ENCODE assay signal across 27 mouse cellular contexts in the genomic region with DNA sequence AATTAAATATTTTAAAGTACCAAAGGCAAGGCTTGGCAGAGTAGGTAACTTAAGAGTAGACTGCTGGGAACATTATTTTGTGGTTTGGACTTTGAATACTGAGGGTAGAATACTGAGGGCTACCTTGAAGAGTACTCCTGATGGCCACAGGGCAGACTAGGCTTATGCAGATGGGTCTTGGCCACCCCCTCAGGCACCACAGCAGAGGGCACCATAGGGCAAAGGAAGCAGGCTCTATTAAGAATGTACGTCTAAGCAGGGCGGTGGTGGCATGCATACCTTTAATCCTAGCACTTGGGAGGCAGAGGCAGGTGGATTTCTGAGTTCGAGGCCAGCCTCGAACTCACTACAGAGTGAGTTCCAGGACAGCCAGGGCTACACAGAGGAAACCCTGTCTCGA.
DNase-seq lines count a peak whose midpoint lies in the region; ATAC-seq and TF ChIP-seq lines count a peak whose summit lies in the region.
"Had no signal": no experiment of that assay in that cellular context is flagged by ENCODE, and none has a peak within 500 bp of the region (broad histone marks: within the 10 kb centered on the region; RNA-seq: fewer than 3 reads in every experiment).

No protein-coding gene starts in this region.

- no peak overlapping the region for H3K4me2 ChIP-seq in lung, embryonic 14.5 days
- H3K4me2 ChIP-seq: limb, embryonic 13.5 days; midbrain, embryonic 15.5 days; neural tube, embryonic 15.5 days had no signal

- WGBS in kidney, adult 2 months, result 91% methylated on average over 5 of the region's 5 CpGs
- 84% methylated on average over 5 of the region's 5 CpGs for WGBS in lung, embryonic 14.5 days
- whole genome bisulfite sequencing in bone marrow, adult 2 months, result 85% methylated on average over 5 of the region's 5 CpGs

- no peaks in the 10 kb centered on the region for H3K9me3 ChIP-seq in lung, embryonic 14.5 days (ENCODE audit: low read depth, low read length)
- H3K9me3 ChIP-seq: forebrain, embryonic 10.5 days; G1E; heart, embryonic 10.5 days; hindbrain, embryonic 10.5 days; limb, embryonic 13.5 days; megakaryocyte, embryonic 14.5 days; midbrain, embryonic 15.5 days; neural tube, embryonic 15.5 days had no signal

- H3K4me3 ChIP-seq in kidney, adult 2 months (ENCODE audit: insufficient read depth, low read depth, low read length), result no peak overlapping the region
- no peak overlapping the region for H3K4me3 ChIP-seq in lung, embryonic 14.5 days (ENCODE audit: low read depth, low read length)
- H3K4me3 ChIP-seq in bone marrow, adult 2 months (replicated peaks; ENCODE audit: control insufficient read depth, low read depth, low read length), result no peak overlapping the region
- H3K4me3 ChIP-seq: forebrain, embryonic 10.5 days; heart, embryonic 10.5 days; hindbrain, embryonic 10.5 days; limb, embryonic 13.5 days; megakaryocyte, embryonic 14.5 days; midbrain, embryonic 15.5 days; neural tube, embryonic 15.5 days had no signal

- H3K36me3 ChIP-seq in kidney, adult 2 months (ENCODE audit: control insufficient read depth, insufficient read depth, low read length), result no peaks in the 10 kb centered on the region
- H3K36me3 ChIP-seq in lung, embryonic 14.5 days (ENCODE audit: insufficient read depth), result no peaks in the 10 kb centered on the region
- H3K36me3 ChIP-seq: forebrain, embryonic 10.5 days; heart, embryonic 10.5 days; hindbrain, embryonic 10.5 days; limb, embryonic 13.5 days; midbrain, embryonic 15.5 days; neural tube, embryonic 15.5 days had no signal

- peak; percentile 36 for DNase-seq in kidney, adult 2 months
- DNase-seq in kidney, postnatal 4 days, result no peak
- DNase-seq in lung, embryonic 14.5 days, result no peak
- no peak for DNase-seq in lung, postnatal 36 days
- no peak for DNase-seq in layer of hippocampus, postnatal 36 days
- DNase-seq: adrenal gland, postnatal 36 days; cerebellum, adult 11-12 months; cerebellum, postnatal 10 days; kidney, adult 11 months; lung, adult 18-20 months; right cerebral cortex, adult 18-20 months; right cerebral cortex, postnatal 4 days; thymus, postnatal 25 days had no signal

- TF ChIP-seq POLR2A in kidney, adult 2 months (IDR thresholded peaks at IDR 0.05; ENCODE audit: low read depth, low read length), result no peak
- TF ChIP-seq POLR2A in bone marrow, adult 2 months (IDR thresholded peaks at IDR 0.05; ENCODE audit: borderline replicate concordance, control insufficient read depth, low read depth, low read length), result no peak

- H3K27ac ChIP-seq in kidney, adult 2 months (ENCODE audit: insufficient read depth, low read depth, low read length), result no peak overlapping the region
- no peak overlapping the region for H3K27ac ChIP-seq in lung, embryonic 14.5 days (ENCODE audit: low read depth)
- no peak overlapping the region for H3K27ac ChIP-seq in bone marrow, adult 2 months (ENCODE audit: control insufficient read depth, insufficient read depth, low read depth, low read length, poor library complexity)
- H3K27ac ChIP-seq: forebrain, embryonic 10.5 days; heart, embryonic 10.5 days; hindbrain, embryonic 10.5 days; kidney, postnatal 0 days; limb, embryonic 13.5 days; midbrain, embryonic 15.5 days; neural tube, embryonic 15.5 days had no signal

- ATAC-seq in lung, embryonic 14.5 days (ENCODE audit: insufficient read depth), result no peak
- ATAC-seq in cerebellum, adult (ENCODE audit: insufficient number of reproducible peaks, low FRiP score, low TSS enrichment), result no peak
- ATAC-seq: hindbrain, embryonic 16.5 days; midbrain, embryonic 15.5 days; Patski had no signal

- H3K4me1 ChIP-seq in kidney, adult 2 months (ENCODE audit: control insufficient read depth, insufficient read depth, low read length), result 0 out of 2 replicates have a peak, but pooled peaks cover 2% of the 10 kb centered on the region
- H3K4me1 ChIP-seq in lung, embryonic 14.5 days (ENCODE audit: insufficient read depth), result no peaks in the 10 kb centered on the region; the same call in 1 of the 2 replicates
- peaks cover 4% of the 10 kb centered on the region; the same call in 1 of the 2 replicates for H3K4me1 ChIP-seq in bone marrow, adult 2 months (ENCODE audit: control insufficient read depth, insufficient read depth, low read length)

- TF ChIP-seq CTCF in kidney, adult 2 months (conservative IDR thresholded peaks at IDR 0.05; ENCODE audit: insufficient read depth, insufficient read length, low read depth, low read length), result peak; percentile 34; the same call in 1 of the 2 replicates
- TF ChIP-seq CTCF in lung, embryonic 14.5 days (IDR thresholded peaks at IDR 0.05; ENCODE audit: low read depth), result 0 out of 2 replicates have a peak, but pooled peaks have one; percentile 1
- peak; percentile 12; the same call in 1 of the 2 replicates for TF ChIP-seq CTCF in bone marrow, adult 2 months (IDR thresholded peaks at IDR 0.05; ENCODE audit: control insufficient read depth, insufficient read depth, low read length)

- no peak overlapping the region for H3K9ac ChIP-seq in lung, embryonic 14.5 days
- H3K9ac ChIP-seq: limb, embryonic 13.5 days; midbrain, embryonic 15.5 days; neural tube, embryonic 15.5 days had no signal

- no peaks in the 10 kb centered on the region for H3K27me3 ChIP-seq in kidney, adult 2 months (replicated peaks; ENCODE audit: control insufficient read depth, insufficient read depth, low read length)
- H3K27me3 ChIP-seq in lung, embryonic 14.5 days (ENCODE audit: insufficient read depth, low read length), result no peaks in the 10 kb centered on the region
- H3K27me3 ChIP-seq: CH12.LX; limb, embryonic 13.5 days; megakaryocyte, embryonic 14.5 days; midbrain, embryonic 15.5 days; neural tube, embryonic 15.5 days; Patski had no signal
